Mouse (Mus musculus): ENCODE measurements at regions not wholly inside any gene's neighbourhood (a gene's known extent, or its start where the extent isn't known, plus 50 kb on each side); places are given as distances from the start of the nearest gene placed in this dataset.
A peak's percentile ranks its signal among the peaks of the same experiment; 100 is the strongest.
"Not testable (repeated sequence)": the region's sequence is repeated elsewhere in the genome, so short reads cannot be mapped to it uniquely, and the experiment has no call there.

DNA sequence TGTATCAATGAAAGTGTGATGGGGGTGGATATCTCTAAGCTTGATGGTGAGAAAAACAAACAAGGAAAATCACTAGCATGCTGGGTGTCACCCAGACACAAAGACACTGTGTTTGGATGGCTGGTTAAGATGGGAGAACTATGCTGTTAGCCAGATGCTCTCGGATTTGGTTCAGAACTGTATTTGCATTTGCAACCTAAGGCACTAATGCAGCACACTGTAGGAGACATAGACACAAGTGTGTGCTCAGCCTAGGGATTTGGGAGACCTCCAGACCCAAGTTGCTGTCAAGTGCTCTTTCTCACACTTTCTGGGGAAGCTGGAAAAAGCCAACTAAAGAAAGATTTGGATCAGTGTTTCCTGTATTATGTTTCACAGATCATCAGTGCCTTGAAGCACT, 173.1 kb upstream of the Prkcq start:
- DNase-seq (ENCODE audit: low spot score): no peak

DNA sequence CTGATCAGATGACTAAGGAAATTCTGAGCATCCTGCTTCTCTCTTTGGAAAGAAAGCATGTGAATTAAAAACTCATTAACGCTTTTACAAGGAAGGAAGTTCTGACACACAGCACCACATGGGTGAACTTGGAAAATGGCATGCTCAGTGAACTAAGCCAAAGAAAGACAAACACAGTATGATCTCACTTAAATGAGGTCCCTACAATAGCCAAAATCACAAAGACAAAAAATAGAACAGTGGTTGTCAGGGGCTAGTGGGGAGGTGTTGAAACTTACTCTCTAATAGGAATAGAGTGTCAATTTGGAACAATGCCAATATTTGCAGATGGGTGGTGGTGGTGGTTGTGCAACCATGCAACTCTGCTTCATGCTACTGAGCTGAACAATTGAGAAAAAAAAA, 172.7 kb upstream of the Prkcq start:
- no peak for DNase-seq (ENCODE audit: low spot score)

DNA sequence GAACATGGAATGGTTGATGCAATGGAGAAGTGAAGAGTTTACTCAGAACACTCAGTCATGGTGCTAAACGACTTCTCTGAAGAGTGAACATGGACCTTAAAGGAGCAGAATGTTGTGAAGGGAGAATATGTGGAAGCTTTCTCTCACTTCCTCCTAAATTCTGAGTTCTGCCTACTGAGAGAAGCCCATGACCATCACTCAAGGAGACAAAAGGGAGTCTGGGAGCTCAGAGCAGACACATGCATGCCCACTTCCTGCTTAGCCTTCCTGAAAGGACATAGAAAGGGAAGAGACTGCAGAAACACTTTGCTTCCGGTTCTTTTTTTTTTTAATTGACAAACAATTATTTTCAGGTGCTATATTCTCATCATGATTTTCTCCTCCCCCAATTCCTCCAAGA, 166.1 kb upstream of the Prkcq start:
- no peak for DNase-seq (ENCODE audit: low spot score)

DNA sequence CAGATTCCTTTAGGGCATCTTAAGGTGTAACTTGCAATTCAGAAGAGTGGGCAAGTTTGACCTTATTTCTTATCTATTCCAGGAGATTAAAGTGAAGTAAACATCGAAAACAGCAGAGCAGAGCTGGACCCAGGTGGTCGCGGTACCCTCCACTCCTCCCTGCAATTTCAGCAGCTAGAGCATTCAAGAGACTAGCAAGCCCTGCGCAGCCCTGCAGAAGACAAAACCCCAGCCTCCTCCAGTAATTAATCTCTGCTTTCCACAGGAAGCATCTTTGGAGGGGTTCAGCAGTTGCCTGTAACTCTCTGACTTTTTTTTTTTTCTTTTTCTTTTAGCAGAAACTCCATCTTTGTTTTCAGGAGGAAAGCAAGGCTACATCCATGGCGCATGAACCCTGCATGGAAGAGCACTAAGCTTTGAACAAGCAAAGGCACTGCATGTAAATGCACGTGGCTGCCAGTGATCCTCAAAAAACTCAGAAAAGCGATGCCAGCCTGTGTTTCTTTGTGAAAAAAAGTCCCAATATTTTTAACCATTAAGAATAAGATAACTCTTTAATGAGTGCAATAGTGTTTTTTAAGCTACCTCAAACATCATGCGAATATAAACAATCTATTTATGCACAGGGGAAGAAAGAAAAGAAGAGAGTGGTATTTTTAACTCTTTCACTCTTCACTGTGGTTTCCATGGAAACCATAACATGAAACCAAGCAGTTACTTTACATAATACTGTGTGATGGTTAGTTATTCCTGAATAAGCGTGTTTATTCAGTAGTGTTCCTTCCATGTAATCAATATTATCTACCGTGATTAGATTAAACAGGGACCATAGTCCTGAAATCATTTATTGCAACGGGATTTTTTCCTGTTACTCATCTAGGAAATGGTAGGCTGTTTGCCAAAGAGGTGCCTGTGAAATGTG, 160.6 kb upstream of the Prkcq start:
- DNase-seq (ENCODE audit: low spot score): no peak

DNA sequence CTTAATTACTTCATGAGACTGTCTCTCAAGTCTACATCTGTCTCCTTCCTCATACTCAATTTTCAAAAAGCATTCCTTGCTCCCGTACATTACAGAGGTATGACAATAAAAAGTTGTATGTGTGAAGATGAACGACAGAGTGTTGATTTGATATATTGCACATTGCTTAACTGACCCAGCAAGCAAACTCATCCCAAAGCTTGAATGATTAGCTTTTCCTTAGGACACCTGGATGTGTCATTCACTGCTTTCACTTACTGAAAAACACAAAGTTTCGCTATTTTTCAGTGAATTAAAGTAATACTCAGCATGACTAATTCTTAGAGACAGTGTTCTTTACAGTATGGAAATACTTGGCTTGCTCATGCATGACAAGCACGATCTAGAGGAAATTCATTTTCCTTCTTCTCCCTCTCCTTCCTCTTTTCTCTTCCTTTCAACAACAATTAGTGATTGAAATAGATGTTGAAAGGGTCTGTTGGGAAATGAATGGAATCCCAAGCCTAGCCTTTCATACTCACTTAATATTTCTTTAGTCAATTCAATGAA, 159.5 kb upstream of the Prkcq start:
- no peak for DNase-seq (ENCODE audit: low spot score)

DNA sequence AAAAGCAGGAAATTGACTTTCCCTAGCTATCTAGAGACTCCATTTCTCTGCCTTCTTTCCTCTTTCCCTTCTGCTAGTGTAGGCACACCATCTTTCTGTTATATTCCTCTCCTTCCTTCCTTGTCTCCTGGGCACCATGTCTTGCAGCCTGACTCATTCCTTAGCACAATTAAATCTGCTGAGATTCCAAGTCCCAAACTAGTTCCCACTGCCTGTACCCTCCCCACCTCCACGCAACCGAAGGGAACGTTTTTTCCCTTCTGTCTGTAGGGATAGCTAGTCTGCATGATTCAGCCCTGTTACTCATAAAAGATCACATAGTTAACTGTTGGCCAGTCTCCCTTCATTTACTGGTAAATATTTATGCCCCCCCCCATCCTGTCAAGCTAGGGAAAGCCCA, 158.8 kb upstream of the Prkcq start:
- no peak for DNase-seq (ENCODE audit: low spot score)

DNA sequence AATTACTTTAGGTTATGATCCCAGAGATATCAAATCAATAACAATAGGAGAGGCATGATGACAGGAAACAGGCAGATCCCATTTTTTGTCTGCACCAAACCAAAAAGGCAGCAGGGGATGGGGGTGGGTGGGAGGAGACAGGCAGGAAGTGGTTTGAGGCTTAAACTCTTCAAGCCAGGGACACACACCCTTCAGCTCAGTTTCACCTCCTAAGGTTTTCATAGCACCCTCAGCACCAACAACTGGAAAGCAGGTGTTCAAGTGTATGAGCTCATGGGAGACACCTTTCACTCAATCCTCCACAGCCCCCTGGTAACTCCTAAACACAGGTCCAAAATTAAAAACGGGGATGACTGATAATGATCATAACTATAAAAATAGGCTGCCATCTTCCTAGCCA, 155.5 kb upstream of the Prkcq start:
- no peak for DNase-seq (ENCODE audit: low spot score)

DNA sequence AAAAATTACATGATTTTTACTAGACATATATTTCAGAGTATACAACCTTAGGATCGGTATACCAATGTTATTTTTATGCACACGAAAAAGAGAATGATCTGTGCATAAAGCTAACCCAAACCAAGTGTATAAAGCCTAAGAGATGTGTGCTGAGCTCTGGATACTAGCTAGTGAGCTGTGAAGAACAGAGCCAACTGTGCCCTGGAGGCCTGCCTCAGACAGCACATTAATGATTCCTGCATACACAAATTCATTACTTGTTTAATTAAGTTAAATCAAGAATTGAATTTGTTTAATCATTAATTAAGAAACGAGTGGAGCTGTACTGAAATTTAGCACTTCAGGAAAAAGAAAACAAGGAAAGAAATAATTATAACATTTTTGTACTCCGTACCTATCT, 139.0 kb upstream of the Prkcq start:
- DNase-seq (ENCODE audit: low spot score): no peak

DNA sequence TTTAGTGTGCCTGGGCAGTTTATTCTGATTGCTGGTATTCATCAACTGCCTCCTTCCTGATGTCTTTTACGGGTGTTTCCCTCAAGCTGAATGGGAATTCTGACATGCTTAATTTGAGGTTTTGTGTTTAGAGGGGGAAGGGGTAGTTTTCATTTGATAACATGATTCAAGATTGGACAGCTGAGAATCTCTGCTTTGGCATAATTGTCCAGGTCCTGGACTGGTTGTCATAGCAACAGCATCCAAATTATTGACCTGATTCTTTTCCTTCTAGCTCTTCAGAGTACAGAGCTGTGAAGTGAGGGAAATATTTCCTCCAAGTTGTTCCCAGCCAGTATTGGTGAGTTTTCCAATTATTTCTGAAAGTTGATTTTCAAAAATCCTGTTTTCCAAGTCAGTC, 137.7 kb upstream of the Prkcq start:
- no peak for DNase-seq (ENCODE audit: low spot score)

DNA sequence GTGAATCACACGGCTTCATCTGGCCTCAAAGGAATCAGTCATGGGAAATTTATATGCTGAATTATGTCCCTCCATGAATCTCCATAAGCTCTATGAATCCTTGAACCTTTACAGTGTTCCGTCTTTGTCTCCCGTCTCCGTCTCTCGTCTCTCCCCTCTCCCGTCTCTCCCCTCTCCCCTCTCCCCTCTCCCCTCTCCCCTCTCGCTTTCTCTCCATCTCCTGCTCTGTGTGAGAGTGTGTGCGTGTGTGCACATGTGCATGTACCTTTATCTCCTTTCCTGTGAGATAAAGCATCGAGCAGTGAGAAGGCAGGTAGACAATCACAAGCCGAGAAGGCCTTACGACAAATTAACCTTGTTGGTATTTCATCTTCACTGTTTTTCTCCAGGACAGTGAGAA, 134.6 kb upstream of the Prkcq start:
- DNase-seq (ENCODE audit: low spot score): no peak

DNA sequence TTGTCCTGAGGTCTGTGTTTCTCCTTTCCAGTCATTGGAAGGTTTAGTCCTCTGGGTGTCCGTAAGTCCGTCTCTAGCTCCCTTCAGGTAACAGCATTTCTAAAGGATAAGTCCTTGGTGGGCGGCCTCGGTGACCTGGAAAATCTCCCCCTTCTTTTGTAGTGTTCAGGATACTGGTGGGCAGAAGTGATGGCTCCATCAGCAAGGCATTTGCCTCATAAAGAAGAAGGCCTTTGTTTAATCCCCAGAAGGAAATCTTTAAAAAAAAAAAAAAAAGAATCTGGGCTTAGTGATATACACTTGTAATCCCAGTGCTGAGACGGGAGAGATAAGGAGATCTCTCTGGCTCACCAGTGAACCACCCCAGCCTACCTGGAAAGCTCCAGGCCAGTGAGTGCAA, 133.5 kb upstream of the Prkcq start:
- DNase-seq (ENCODE audit: low spot score): no peak

DNA sequence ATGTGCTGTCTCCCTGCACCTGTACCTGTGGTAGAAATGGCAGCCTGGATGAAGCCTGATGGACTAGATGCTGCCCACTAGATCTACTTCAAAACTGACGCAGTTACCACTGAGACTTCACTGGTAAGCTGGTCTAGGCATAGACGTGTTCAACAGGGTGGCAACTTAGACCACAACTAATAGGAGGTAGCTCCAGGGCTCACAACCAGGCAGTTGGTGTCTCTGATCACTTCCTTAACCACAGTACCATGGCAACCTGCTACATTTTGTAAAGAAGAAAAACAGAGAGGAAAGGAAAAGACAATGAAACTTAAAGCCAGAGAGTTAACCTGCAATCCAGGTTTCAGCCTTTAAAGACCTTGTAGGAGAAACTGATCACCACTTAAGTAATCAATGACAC, 131.9 kb upstream of the Prkcq start:
- no peak for DNase-seq (ENCODE audit: low spot score)

DNA sequence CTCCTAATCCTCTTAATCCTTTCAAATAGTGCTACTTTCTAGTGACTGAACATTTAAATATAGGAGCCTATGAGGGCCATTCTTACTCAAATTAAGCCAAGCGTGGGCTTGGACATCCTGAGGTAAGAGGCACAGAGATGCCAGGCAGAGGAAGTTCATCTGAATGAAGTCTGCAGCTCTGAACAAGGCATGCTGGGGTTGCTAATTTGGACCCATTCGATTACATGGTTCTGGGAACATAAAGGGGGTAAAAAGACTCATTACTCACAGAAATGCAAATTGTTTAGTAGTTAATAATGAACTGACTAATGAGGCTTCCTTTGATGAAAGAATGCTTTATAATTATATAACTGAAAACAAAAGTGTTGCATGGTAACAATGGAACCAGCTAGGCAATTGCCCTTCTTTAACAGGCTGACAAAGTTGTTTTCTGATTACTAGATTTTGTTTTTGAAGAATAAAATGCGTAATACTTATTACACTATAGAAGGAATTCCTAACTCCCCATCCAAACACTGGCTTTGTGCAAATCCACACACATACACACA, 127.1 kb upstream of the Prkcq start:
- no peak for DNase-seq (ENCODE audit: low spot score)

DNA sequence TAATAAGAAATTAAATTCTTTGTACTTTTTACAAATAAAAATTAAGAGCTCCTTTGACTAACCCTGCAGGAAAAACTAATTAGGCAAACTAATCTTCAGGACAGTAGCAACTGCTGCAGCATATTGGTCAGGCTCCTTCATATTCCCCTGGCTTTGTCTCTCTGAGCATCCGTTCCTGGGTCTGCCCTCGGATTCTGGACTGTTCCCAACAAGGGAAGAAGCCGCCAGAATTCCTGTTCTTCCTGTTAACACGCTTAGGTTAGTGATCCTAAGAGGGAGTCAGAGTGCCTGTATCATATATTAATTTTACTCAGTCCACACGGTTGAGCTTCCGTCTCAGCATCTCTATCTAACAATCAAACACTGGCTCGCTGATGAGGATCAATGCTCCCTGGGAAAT, 120.3 kb upstream of the Prkcq start:
- no peak for DNase-seq (ENCODE audit: low spot score)

DNA sequence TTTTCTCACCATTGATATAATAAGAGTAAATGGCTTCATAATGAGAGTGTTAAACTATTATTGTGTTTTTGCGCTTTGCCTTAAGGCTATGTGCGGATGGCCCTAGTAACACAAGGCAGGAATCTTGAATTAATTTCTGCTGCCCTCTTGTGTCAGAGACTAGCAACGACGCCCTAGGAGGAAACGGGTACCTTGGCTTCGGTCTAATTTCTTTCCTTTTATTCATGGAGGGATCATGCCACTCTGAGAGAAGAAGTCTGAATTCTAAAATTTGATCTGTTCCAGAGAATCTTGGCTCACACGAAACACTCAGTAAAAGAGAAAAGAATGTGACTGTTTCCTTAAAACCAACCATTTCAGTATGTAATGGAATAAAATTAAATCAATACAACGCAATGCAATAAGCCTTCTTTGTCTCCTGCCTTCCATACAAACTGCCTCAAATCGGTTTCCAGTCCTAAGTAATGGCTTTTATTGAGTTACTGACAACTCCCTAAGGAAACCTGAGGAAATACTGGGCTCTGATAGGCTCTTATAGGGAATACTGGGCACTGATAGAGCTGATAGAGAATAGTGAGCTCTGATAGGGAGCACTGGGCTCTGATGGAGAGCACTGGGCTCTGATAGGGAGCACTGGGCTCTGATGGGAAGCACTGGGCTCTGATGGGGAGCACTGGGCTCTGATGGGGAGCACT, 112.0 kb upstream of the Prkcq start:
- peak; percentile 8 for DNase-seq (ENCODE audit: low spot score)

DNA sequence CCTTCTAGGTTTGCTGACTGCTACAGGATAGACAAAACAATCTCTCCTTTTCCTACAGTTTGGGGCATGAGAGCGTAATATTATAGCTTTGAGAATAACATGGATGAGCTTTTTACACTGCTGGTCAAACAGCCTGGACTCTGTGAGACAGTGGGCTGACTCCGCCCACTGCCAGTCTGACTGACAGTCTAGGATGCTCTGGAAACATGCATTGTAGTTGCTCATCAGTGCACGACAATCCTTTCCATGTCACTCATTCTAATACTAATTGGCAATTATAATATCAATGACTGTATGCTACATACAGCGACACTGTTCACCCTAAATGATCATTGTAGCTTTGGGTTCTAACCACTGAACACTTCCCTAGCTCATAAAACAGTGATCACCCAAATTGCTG, 104.5 kb upstream of the Prkcq start:
- no peak for DNase-seq (ENCODE audit: low spot score)

DNA sequence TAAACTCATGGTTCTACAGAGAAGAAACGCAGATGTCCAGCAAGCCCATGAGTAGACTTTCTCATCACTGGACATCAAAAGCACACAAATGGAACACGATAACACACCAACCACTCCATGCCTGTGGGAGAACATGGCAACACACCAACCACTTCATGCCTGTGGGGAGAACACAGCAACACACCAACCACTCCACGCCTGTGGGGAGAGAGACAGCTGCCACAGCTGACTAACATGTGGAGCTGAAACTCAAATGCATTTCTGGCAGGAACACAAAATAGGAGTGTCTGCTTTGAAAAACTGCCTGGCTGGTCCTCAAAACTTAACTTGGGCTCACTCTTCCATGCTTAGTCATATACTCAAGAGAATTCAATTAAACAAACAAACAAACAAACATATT, 88.4 kb upstream of the Prkcq start:
- no peak for DNase-seq (ENCODE audit: low spot score)

DNA sequence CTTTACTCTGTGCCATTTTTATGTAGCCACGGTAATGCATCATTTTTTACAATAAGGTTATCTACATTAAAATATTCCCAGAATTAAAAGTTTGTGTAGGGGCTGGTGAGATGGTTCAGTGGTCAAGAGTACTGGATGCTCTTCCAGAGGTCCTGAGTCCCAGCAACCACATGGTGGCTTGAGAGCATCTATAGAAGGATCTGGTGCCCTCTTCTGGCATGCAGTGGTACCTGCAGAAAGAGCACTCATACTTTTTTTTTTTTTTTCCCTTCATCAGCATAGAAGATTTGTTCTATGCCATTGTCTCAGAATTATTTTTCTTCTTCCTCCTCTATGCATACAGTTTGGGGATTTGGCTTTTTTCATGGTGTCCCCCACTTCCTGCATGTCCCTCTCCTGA, 84.9 kb upstream of the Prkcq start:
- no peak for DNase-seq (ENCODE audit: low spot score)

DNA sequence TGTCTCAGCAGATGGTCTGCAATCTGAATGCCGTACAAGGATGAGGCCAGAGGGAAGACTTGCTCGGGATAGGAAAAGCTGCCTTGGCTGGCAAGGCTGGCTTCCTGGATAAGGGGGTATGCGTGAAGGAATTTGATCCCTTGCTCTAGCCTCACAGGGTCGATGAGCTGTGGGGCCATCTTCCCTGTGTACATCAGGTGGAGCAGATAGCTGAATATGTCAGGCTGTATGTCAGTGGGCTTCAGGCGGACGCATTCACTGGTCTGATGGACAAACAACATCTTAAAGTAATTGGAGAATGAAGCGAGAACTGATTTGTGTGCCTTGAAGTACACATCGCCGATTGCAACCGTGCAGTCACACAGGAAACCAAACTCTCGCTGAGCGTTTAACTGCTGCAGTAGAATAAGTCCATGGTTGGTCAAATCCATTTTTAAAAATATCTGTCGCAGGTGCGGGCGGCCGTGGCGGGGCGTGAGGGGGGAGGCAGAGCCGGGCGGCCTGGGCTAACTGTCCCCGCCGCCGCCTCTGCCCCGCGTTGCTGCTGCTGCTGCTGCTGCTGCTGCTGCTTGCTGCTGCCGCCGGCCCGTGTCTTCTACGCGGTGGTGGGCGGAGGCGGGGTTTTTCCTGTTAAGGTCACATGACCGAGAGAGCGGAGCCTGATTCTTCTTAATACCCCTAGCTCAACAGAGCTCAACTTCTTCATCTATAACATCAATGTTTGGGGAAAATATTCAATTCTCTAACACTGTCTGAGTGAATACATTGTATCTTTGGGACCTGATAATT, 71.9 kb upstream of the Prkcq start:
- not testable (repeated sequence) for DNase-seq (ENCODE audit: low spot score)

DNA sequence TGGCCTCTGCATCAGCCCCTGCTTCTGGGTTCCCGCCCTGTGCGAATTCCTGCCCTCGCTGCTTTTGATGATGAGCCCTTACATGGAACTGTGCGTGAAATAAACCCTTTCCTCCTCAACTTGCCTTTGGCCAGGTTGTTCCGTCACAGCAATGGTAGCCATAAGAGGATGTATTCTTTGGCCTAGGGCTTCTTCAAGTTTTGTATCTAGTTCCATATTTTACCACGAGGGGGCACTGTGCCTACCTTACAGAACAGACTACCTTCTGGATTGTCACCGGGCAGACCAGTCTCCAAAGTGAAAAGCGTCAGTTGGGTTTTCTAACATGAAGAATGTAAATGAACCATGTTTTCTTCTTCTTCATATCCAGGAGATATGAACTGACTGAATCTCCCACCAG, 58.7 kb upstream of the Prkcq start:
- DNase-seq (ENCODE audit: low spot score): no peak

DNA sequence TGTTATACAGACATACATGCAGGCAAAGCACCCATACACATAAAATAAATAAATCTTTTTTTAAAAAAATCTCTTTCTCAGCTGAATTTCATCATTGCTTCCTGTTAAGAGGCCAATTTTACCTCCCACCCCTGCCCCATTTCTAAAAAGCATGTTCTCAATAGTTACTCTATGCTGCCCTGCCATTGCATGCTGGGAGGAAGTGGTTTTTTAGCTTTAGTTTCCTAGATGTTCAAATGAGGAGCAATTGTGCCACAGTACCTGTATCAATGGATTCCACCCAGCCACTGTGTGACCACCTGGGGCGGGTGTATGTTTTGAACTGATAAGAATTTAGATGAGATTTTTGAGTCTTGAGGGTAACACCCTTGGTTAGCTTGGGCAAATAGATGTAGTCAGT, 53.3 kb upstream of the Prkcq start:
- no peak for DNase-seq (ENCODE audit: low spot score)

DNA sequence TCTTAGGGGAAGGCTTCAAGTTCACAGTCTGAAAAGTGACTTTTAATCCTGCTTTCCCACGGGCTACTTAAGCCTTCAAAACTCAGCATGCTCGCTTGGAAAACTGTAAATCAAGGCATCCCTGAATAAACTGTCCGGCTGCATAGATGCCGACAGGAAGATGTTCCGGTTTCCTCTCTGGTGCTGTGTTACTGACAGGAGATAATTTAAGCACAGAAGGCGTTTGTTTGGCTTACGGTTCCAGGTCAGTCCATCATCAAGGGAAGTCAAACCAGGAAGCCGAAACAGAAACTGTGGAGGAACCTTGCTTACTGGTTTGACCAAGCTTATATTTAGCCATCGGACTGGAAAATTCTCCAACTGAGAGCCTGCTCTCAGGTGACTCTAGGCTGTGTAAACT, 52.6 kb upstream of the Prkcq start:
- DNase-seq (ENCODE audit: low spot score): no peak
